Mouse (Mus musculus) embryonic stem cell, embryonic (primary cell): ENCODE measurements around the gene Ifitm3.
"Not testable (repeated sequence)": the region's sequence is repeated elsewhere in the genome, so short reads cannot be mapped to it uniquely, and the experiment has no call there.

Source experiments
- CTCF ChIA-PET, 4 experiments: fragments of 300-600 bp in 2 of 4; fragments of 350-600 bp in 2 of 4; sonication (Branson Sonifier 250); formaldehyde crosslinking; loops; one replicate each; lab custom pipeline; 2022; ENCODE audit warnings: inconsistent platforms in 2 of 4; lab: Charles Lee
- POLR2A ChIA-PET, 4 experiments: fragments of 300-600 bp in 2 of 4; fragments of 350-600 bp in 2 of 4; sonication (Branson Sonifier 250); formaldehyde crosslinking; loops; one replicate each; lab custom pipeline; 2022; ENCODE audit warnings: antibody characterized with exemption in 4 of 4, inconsistent platforms in 1 of 4; lab: Charles Lee

The Ifitm3 gene

DNA sequence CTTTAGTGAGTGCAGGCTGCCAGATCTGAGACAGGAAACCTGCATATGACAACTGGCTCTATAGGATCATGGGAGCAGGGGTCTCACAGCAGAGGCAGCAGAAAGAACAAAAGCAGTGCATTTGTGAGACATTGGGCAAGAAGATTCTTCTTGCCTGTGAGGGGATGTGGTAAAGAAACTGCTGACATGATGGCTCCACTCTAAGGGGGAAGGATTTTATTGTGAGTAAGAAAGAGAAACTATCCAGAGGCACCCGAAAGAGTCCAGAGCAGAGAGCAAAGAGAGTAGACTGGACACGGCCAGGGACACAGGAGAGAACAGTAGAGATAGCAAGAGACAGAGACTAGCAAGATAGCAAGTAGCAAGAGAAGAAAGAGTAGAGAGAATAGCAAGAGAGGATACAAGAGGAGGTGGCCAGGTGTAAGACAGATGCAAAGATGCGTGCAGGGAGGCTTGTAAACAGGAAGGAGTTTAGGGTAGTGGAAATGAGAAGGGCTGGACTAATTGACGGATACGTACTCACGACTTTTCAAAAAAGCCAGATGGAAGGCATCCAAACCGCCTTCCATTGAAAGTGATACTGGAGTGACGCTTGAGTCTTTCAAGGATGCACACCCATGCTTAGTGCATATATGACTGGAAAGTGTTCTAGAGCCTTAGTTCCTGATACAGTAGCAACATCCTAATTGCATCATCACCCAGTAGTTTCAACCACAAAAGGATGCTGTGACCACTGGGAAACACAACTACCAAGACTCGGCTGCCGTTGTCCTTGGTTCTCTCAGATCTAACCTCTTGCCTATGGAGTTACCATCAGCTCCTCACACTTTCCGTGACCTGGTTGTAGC lies 11.5 kb downstream of the Ifitm3 start:
- POLR2A ChIA-PET, result interaction anchor here in 1 of 4 experiments (0.7 to 0.8 kb wide), 2 partner anchors 42 to 43 kb away, joined by 3 to 4 read pairs; no protein-coding TSS in a partner anchor
- CTCF ChIA-PET, result interaction anchor here in 1 of 4 experiments (0.7 kb wide), 1 partner anchor 52 kb away, joined by 3 read pairs; no protein-coding TSS in a partner anchor

DNA sequence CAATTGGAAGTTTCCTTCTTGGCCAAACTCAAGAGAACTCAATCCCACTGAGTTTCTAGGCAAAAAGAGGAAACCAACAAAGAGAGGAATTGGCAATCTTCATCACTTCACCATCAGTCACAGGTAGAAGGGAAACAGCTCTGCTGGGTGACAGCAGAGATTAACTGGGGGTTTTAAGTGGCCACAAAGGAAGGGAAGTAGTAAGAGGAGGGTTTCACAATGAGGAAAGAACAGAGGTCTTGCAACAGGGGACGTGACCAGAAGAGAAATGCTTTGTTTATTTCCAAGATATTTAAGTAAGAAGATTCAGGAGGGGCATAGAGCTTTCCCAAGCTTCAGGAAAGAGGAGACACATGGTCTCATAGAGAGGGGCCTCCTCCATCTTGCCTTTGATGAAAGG lies 12.8 kb downstream of the Ifitm3 start:
- POLR2A ChIA-PET, result interaction anchor here in 1 of 4 experiments (1.2 kb wide), 1 partner anchor 34 kb away, joined by 3 read pairs; no protein-coding TSS in a partner anchor
- CTCF ChIA-PET, result interaction anchor here in 3 of 4 experiments (0.6 to 1.7 kb wide), 4 partner anchors 13 to 89 kb away, joined by 3 to 4 read pairs (median 4); no protein-coding TSS in a partner anchor

DNA sequence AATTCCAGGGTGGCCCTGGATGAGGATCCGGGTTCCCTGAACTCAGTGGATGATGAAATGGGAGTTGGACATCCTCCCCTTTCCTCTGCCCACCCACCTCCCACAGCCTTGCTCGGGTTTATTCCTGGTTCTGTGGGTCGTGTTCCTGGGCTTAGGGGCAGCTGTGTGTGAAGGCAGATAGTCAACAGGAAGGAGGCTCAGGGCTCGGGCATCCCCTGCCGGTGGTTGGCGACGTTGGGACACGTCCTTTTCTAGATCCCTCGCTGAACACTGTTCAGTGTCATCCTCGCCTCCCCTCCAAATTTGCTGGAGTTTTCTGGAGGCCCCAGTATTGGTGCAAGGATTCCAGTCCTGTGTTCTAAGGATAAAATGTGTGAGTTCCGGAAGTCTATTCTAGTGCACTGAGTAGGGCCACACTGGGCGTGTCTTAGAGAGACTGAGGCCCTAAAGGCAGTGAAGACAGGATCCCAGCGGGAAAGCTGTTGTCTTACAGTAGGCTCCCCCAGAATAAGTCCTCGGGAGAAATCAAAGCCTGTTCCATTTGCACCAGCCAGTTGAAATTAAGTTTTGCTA lies 19.4 kb downstream of the Ifitm3 start:
- POLR2A ChIA-PET, result interaction anchor here (0.6 to 4.6 kb wide), 12 partner anchors 9 to 1778 kb away, joined by 3 to 26 read pairs (median 5); no protein-coding TSS in a partner anchor
- CTCF ChIA-PET, result interaction anchor here in 3 of 4 experiments (0.5 to 2.5 kb wide), 5 partner anchors 17 to 75 kb away, joined by 3 to 11 read pairs (median 5); partner anchors contain the start of gene Ifitm1 (in 1 of the 3)

DNA sequence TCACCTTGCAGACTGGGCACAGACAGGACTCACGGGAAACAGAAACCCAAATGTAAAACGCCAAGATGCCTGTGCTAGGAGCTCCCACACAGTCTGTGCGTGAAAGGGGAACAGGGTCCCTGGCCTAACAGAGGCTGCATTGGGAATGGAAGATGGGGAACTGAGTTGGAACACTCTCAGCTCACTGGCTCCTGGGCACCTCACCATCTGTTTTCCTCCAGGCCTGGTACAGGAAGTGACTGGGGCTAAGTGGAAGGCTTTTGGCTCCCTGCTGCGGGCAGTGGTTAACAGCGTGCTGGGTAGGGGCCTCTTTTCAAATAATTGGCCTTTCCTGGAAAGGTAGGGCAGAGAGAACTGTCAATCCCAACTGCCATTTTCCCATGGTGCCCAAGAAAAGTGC lies 19.9 kb downstream of the Ifitm3 start:
- ChIA-PET POLR2A (interaction anchor here (0.6 to 4.6 kb wide), 23 partner anchors 8 to 1777 kb away, joined by 3 to 26 read pairs (median 4); partner anchors contain the start of genes Gm45785 (in 1 of the 4) and Ric8a (in 1 of the 4)), CTCF (interaction anchor here in 3 of 4 experiments (0.6 to 2.5 kb wide), 5 partner anchors 18 to 140 kb away, joined by 3 to 11 read pairs (median 5); partner anchors contain the start of gene Ifitm1 (in 1 of the 3))

DNA sequence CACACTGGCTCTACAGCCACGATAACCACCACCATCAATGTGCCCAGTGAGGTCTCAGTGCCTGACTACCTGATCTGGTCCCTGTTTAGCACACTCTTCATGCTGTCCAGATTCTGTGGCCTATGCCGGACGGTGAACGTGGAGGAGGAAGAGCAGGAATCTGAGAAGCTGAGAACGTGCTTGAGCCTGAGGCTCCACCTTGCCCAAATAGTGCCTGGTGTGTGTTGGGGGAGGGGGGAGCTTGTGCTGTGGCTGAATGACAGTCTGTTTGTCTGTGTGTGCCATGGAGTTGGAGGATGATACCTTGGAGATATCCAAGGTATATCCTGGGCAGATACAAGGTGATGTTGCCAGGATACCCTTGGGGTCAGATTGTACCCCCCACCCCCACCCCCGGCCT lies 20.4 kb downstream of the Ifitm3 start:
- POLR2A ChIA-PET, result interaction anchor here (0.7 to 4.6 kb wide), 34 partner anchors 8 to 1777 kb away, joined by 3 to 26 read pairs (median 4); partner anchors contain the start of genes Gm45785 (in 1 of the 4), Psmd13 (in 1 of the 4), Ptdss2 (in 1 of the 4) and Rassf7 (in 1 of the 4)
- CTCF ChIA-PET, result interaction anchor here in 3 of 4 experiments (0.6 to 2.5 kb wide), 6 partner anchors 18 to 139 kb away, joined by 3 to 11 read pairs (median 5); partner anchors contain the start of gene Ifitm1 (in 1 of the 3)

DNA sequence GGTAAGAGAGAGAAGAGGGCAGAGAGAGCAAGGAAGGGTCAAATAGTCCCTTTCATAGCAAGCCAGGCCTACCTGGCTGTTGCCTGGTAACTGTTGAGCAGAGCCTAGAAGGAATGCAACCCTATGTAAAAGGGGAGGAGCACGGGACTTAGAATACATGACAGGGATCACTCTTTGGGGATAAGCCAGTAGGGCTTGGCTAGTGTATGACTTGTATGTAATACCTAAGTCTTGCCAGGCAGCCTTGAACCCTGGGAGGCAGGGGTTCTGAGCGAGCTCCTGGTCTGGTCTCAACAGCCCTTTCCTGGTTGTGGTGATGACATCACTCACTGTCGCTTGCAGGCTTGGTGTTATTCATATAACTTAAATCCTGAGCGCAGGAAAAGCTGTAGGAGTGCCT lies 21.5 kb downstream of the Ifitm3 start:
- ChIA-PET POLR2A (interaction anchor here in 3 of 4 experiments (0.6 to 4.6 kb wide), 18 partner anchors 12 to 872 kb away, joined by 3 to 26 read pairs (median 4); partner anchors contain the start of genes Psmd13 (in 1 of the 3), Ptdss2 (in 1 of the 3) and Sirt3 (in 1 of the 3)), CTCF (interaction anchor here in 2 of 4 experiments (0.8 to 2.5 kb wide), 5 partner anchors 19 to 86 kb away, joined by 3 to 11 read pairs (median 4); no protein-coding TSS in a partner anchor)

- POLR2A ChIA-PET, result interaction anchor here in 3 of 4 experiments (0.5 to 1.6 kb wide), 12 partner anchors 11 to 94 kb away, joined by 3 to 7 read pairs (median 3); no protein-coding TSS in a partner anchor
- CTCF ChIA-PET, result interaction anchor here in 1 of 4 experiments (0.7 kb wide), 1 partner anchor 77 kb away, joined by 5 read pairs; no protein-coding TSS in a partner anchor
Observed at GRCm38 (mm10) chr7:140987182-140988138, 23.1 kb downstream of the Ifitm3 start.

GRCm38 (mm10) chr7:140982971-140983370 lies 27.6 kb downstream of the Ifitm3 start:
- ChIA-PET CTCF (interaction anchor here in 3 of 4 experiments (1.0 to 1.5 kb wide), 4 partner anchors 15 to 66 kb away, joined by 3 to 6 read pairs (median 5); partner anchors contain the start of gene Ifitm1 (in 1 of the 3)), POLR2A (interaction anchor here (0.5 to 2.7 kb wide), 15 partner anchors 7 to 77 kb away, joined by 3 to 15 read pairs (median 5); partner anchors contain the start of gene Ifitm1 (in 1 of the 4))

- CTCF ChIA-PET, result interaction anchor here in 1 of 4 experiments (1.2 to 1.5 kb wide), 2 partner anchors 14 to 67 kb away, joined by 6 read pairs; partner anchors contain the start of gene Ifitm1
Observed at GRCm38 (mm10) chr7:140981704-140982103, 28.9 kb downstream of the Ifitm3 start.

DNA sequence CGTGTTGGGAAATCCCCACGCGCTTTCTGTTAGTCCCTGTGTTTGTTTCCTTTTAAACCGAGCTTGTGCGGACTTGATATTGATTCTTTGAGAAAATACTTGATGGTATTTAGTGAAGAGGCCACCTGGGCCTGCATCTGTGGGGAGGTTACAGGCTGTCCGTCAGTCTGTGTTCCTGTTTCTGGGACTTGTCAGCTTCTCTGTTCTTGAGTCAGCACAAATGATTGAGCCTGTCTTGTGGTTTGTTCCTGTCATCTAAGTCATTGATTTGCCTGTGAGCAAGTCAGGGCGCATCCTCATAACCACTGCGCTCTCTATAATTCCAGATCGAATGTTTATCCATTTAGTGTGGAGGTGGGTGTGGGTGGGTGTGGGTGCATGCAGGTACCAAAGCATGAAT lies 33.9 kb downstream of the Ifitm3 start:
- POLR2A ChIA-PET, result interaction anchor here in 3 of 4 experiments (0.6 to 2.6 kb wide), 10 partner anchors 9 to 71 kb away, joined by 3 to 7 read pairs (median 3); no protein-coding TSS in a partner anchor
- CTCF ChIA-PET, result not testable (repeated sequence)

More at GRCm38 (mm10) chr7:140981704-140982103, 28.9 kb downstream of the Ifitm3 start:
- POLR2A ChIA-PET, result interaction anchor here in 3 of 4 experiments (0.6 to 2.7 kb wide), 22 partner anchors 8 to 196 kb away, joined by 3 to 15 read pairs (median 4); partner anchors contain the start of genes Ifitm1 (in 1 of the 3) and Rnh1 (in 1 of the 3)

DNA sequence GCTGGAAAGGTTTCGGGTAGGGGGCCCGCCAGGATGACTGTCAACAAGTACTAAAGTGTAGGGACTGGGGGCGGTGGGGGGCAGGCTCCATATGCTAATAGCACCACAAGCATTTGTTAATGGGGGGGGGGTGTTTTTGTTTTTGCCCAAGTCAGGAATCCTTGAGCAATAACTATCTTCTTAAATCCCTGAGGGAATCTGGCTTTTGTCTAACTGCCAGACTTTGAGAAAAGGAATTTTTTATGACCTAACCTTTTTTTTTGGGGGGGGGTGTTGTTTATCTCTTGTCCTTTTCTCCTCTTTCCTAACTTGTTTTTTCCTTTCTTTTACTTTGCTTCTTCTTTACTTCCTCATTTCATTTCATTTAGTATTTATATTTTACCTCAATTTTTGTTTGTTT lies 35.1 kb downstream of the Ifitm3 start:
- CTCF ChIA-PET, result interaction anchor here (0.6 to 1.4 kb wide), 7 partner anchors 9 to 67 kb away, joined by 3 to 11 read pairs (median 5); partner anchors contain the start of gene Pgghg (in 1 of the 4)
- POLR2A ChIA-PET, result interaction anchor here (0.7 to 4.6 kb wide), 17 partner anchors 8 to 97 kb away, joined by 3 to 38 read pairs (median 4); no protein-coding TSS in a partner anchor

GRCm38 (mm10) chr7:140974940-140975339 lies 35.6 kb downstream of the Ifitm3 start:
- POLR2A ChIA-PET, result interaction anchor here (1.0 to 4.6 kb wide), 18 partner anchors 8 to 173 kb away, joined by 3 to 38 read pairs (median 4); no protein-coding TSS in a partner anchor
- CTCF ChIA-PET, result interaction anchor here in 2 of 4 experiments (0.6 to 1.4 kb wide), 6 partner anchors 9 to 66 kb away, joined by 3 to 5 read pairs (median 3); partner anchors contain the start of gene Pgghg (in 1 of the 2)

- POLR2A ChIA-PET, result interaction anchor here (0.5 to 4.6 kb wide), 34 partner anchors 8 to 1024 kb away, joined by 3 to 38 read pairs (median 4); partner anchors contain the start of gene Ptdss2 (in 1 of the 4)
- CTCF ChIA-PET, result interaction anchor here in 2 of 4 experiments (1.0 to 1.3 kb wide), 2 partner anchors 64 to 65 kb away, joined by 3 to 4 read pairs; no protein-coding TSS in a partner anchor
Observed at GRCm38 (mm10) chr7:140973396-140974165, 37.0 kb downstream of the Ifitm3 start.

DNA sequence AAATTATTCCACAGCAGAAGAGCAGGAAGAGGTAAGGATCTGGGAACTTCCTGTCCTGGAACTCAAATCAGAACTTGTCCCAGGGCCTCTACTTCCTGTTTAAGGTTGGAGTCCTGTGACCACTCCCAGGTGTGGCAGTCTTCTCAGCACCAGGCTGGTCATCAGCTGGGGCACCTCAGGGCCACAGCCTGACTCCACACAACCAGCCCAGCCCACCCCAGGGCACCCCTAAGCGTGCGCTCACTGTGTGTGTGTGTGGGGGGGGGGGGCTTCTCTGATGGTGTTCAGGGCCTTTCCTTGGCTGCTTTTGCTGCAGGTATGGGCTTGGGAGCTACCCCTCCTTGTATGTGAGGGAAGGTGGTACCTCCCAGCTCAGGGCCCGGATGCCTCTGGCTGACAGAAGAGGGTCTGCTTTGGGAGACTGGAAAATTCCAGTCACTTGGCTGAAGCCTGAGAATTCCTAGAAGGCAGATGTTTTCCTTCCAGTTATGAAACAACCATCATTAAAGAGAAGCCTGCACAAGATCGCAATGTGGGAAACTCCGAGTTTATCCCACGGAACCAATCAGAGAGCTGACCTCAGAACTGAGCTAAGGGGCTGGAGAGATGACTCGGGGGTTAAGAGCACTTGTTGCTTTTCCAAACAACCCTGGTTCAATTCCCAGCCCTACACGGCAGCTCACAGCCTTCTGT lies 38.9 kb downstream of the Ifitm3 start:
- POLR2A ChIA-PET, result interaction anchor here in 3 of 4 experiments (0.7 to 5.5 kb wide), 27 partner anchors 9 to 222 kb away, joined by 3 to 79 read pairs (median 4); partner anchors contain the start of genes Hras (in 1 of the 3), Ifitm2 (in 1 of the 3), Ifitm3 (in 1 of the 3) and Lrrc56 (in 1 of the 3)

More for the DNA sequence above, 38.9 kb downstream of the Ifitm3 start:
- CTCF ChIA-PET, result interaction anchor here in 3 of 4 experiments (0.6 to 1.5 kb wide), 9 partner anchors 9 to 1109 kb away, joined by 3 to 11 read pairs (median 3); no protein-coding TSS in a partner anchor
